Mouse (Mus musculus): ENCODE results near the gene Ccdc12. TPM values are rescaled to one million over a fixed set of nuclear protein-coding genes. Genes with fewer than 3 reads are reported as not detected.

Gene Ccdc12
- 139 and 147 TPM in 2 replicates for polyA plus RNA-seq (2015; fragmentation: Nextera tagmentation; extraction: Ambion mirVana)

GRCm38 (mm10) chr9:110656249-110657221 is at the start of gene Ccdc12:
Gene Ccdc12, plus strand, starts transcription at chr9:110656503.
- peak; percentile 90 for ATAC-seq (replicated peaks; ENCODE audit: extremely low read depth, insufficient read depth, low FRiP score)
- H3K9me3 ChIP-seq (replicated peaks; ENCODE audit: control insufficient read depth, low read length) = no peaks in the 10 kb centered on the region
- under 1% methylated on average over 52 of the region's 52 CpGs for WGBS
- no peaks in the 10 kb centered on the region for H3K27me3 ChIP-seq (ENCODE audit: control insufficient read depth, insufficient read depth, low read length)
- H3K4me3 ChIP-seq (ENCODE audit: low read length) = peak within 1 kb of the TSS; percentile 82
- 0 out of 2 replicates have a peak, but pooled peaks cover 2% of the 10 kb centered on the region for H3K36me3 ChIP-seq (ENCODE audit: control insufficient read depth, insufficient read depth)
- peak within 1 kb of the TSS; percentile 92 for H3K9ac ChIP-seq (ENCODE audit: low read length)
- peaks cover 44% of the 10 kb centered on the region for H3K4me1 ChIP-seq (ENCODE audit: control insufficient read depth, insufficient read depth, low read length)
- peak within 1 kb of the TSS; percentile 93 for H3K27ac ChIP-seq (ENCODE audit: low read length)
- peak within 1 kb of the TSS; percentile 86 for H3K4me2 ChIP-seq (ENCODE audit: low read depth, low read length)

- Histone ChIP-seq H3K9me3 (replicated peaks; ENCODE audit: control insufficient read depth, low read length) (no peaks in the 10 kb centered on the region), H3K4me2 (ENCODE audit: low read depth, low read length) (no peak overlapping the region), H3K27me3 (ENCODE audit: control insufficient read depth, insufficient read depth, low read length) (no peaks in the 10 kb centered on the region), H3K27ac (ENCODE audit: low read length) (no peak overlapping the region), H3K36me3 (ENCODE audit: control insufficient read depth, insufficient read depth) (peaks cover 25% of the 10 kb centered on the region), H3K4me3 (ENCODE audit: low read length) (no peak overlapping the region), H3K4me1 (ENCODE audit: control insufficient read depth, insufficient read depth, low read length) (no peaks in the 10 kb centered on the region), H3K9ac (ENCODE audit: low read length) (no peak overlapping the region)
- no peak for ATAC-seq (replicated peaks; ENCODE audit: extremely low read depth, insufficient read depth, low FRiP score)
- WGBS = 91% methylated on average over 3 of the region's 3 CpGs
Measured at GRCm38 (mm10) chr9:110611471-110611870, 44.8 kb upstream of the Ccdc12 start.

GRCm38 (mm10) chr9:110617081-110617480 is 39.2 kb upstream of the Ccdc12 start:
- H3K27ac ChIP-seq (ENCODE audit: low read length) = no peak overlapping the region
- no peaks in the 10 kb centered on the region for H3K9me3 ChIP-seq (replicated peaks; ENCODE audit: control insufficient read depth, low read length)
- 75% methylated on average over 3 of the region's 3 CpGs for WGBS
- H3K36me3 ChIP-seq (ENCODE audit: control insufficient read depth, insufficient read depth) = peaks cover 49% of the 10 kb centered on the region
- H3K4me2 ChIP-seq (ENCODE audit: low read depth, low read length) = no peak overlapping the region
- no peak overlapping the region for H3K9ac ChIP-seq (ENCODE audit: low read length)
- ATAC-seq (replicated peaks; ENCODE audit: extremely low read depth, insufficient read depth, low FRiP score) = no peak
- no peak overlapping the region for H3K4me3 ChIP-seq (ENCODE audit: low read length)
- H3K27me3 ChIP-seq (ENCODE audit: control insufficient read depth, insufficient read depth, low read length) = no peaks in the 10 kb centered on the region
- no peaks in the 10 kb centered on the region for H3K4me1 ChIP-seq (ENCODE audit: control insufficient read depth, insufficient read depth, low read length)

GRCm38 (mm10) chr9:110620180-110620579 is 36.1 kb upstream of the Ccdc12 start:
- Histone ChIP-seq H3K27me3 (ENCODE audit: control insufficient read depth, insufficient read depth, low read length) (no peaks in the 10 kb centered on the region), H3K27ac (ENCODE audit: low read length) (no peak overlapping the region), H3K4me3 (ENCODE audit: low read length) (no peak overlapping the region), H3K4me2 (ENCODE audit: low read depth, low read length) (no peak overlapping the region), H3K9ac (ENCODE audit: low read length) (no peak overlapping the region), H3K9me3 (replicated peaks; ENCODE audit: control insufficient read depth, low read length) (no peaks in the 10 kb centered on the region), H3K4me1 (ENCODE audit: control insufficient read depth, insufficient read depth, low read length) (peaks cover 8% of the 10 kb centered on the region; the same call in 1 of the 2 replicates), H3K36me3 (ENCODE audit: control insufficient read depth, insufficient read depth) (peaks cover 38% of the 10 kb centered on the region)
- 78% methylated on average over 7 of the region's 7 CpGs for WGBS
- ATAC-seq (replicated peaks; ENCODE audit: extremely low read depth, insufficient read depth, low FRiP score) = no peak

- 91% methylated on average over 7 of the region's 7 CpGs for WGBS
- Histone ChIP-seq H3K27ac (ENCODE audit: low read length) (no peak overlapping the region), H3K9me3 (replicated peaks; ENCODE audit: control insufficient read depth, low read length) (no peaks in the 10 kb centered on the region), H3K4me2 (ENCODE audit: low read depth, low read length) (no peak overlapping the region), H3K4me3 (ENCODE audit: low read length) (no peak overlapping the region), H3K36me3 (ENCODE audit: control insufficient read depth, insufficient read depth) (peaks cover 33% of the 10 kb centered on the region), H3K9ac (ENCODE audit: low read length) (no peak overlapping the region), H3K27me3 (ENCODE audit: control insufficient read depth, insufficient read depth, low read length) (no peaks in the 10 kb centered on the region), H3K4me1 (ENCODE audit: control insufficient read depth, insufficient read depth, low read length) (peaks cover 10% of the 10 kb centered on the region; the same call in 1 of the 2 replicates)
- no peak for ATAC-seq (replicated peaks; ENCODE audit: extremely low read depth, insufficient read depth, low FRiP score)
Measured at GRCm38 (mm10) chr9:110620685-110621084, 35.6 kb upstream of the Ccdc12 start.

GRCm38 (mm10) chr9:110622621-110623219 is 33.6 kb upstream of the Ccdc12 start:
- peaks cover 26% of the 10 kb centered on the region for H3K36me3 ChIP-seq (ENCODE audit: control insufficient read depth, insufficient read depth)
- ATAC-seq (replicated peaks; ENCODE audit: extremely low read depth, insufficient read depth, low FRiP score) = no peak
- H3K9me3 ChIP-seq (replicated peaks; ENCODE audit: control insufficient read depth, low read length) = no peaks in the 10 kb centered on the region
- no peak overlapping the region for H3K27ac ChIP-seq (ENCODE audit: low read length)
- H3K27me3 ChIP-seq (ENCODE audit: control insufficient read depth, insufficient read depth, low read length) = no peaks in the 10 kb centered on the region
- peaks cover 10% of the 10 kb centered on the region; the same call in 1 of the 2 replicates for H3K4me1 ChIP-seq (ENCODE audit: control insufficient read depth, insufficient read depth, low read length)
- H3K4me2 ChIP-seq (ENCODE audit: low read depth, low read length) = no peak overlapping the region
- H3K9ac ChIP-seq (ENCODE audit: low read length) = no peak overlapping the region
- WGBS = 79% methylated on average over 12 of the region's 12 CpGs
- H3K4me3 ChIP-seq (ENCODE audit: low read length) = no peak overlapping the region

GRCm38 (mm10) chr9:110623416-110624195 is 32.7 kb upstream of the Ccdc12 start:
- H3K27me3 ChIP-seq (ENCODE audit: control insufficient read depth, insufficient read depth, low read length) = no peaks in the 10 kb centered on the region
- no peaks in the 10 kb centered on the region for H3K9me3 ChIP-seq (replicated peaks; ENCODE audit: control insufficient read depth, low read length)
- H3K4me1 ChIP-seq (ENCODE audit: control insufficient read depth, insufficient read depth, low read length) = peaks cover 10% of the 10 kb centered on the region; the same call in 1 of the 2 replicates
- peaks cover 21% of the 10 kb centered on the region for H3K36me3 ChIP-seq (ENCODE audit: control insufficient read depth, insufficient read depth)
- peak overlapping the region; percentile 90 for H3K27ac ChIP-seq (ENCODE audit: low read length)
- no peak for ATAC-seq (replicated peaks; ENCODE audit: extremely low read depth, insufficient read depth, low FRiP score)
- peak overlapping the region; percentile 59 for H3K4me3 ChIP-seq (ENCODE audit: low read length)
- H3K9ac ChIP-seq (ENCODE audit: low read length) = peak overlapping the region; percentile 83
- 54% methylated on average over 8 of the region's 8 CpGs for WGBS
- H3K4me2 ChIP-seq (ENCODE audit: low read depth, low read length) = peak overlapping the region; percentile 99

- Histone ChIP-seq H3K27me3 (ENCODE audit: control insufficient read depth, insufficient read depth, low read length) (no peaks in the 10 kb centered on the region), H3K36me3 (ENCODE audit: control insufficient read depth, insufficient read depth) (peaks cover 13% of the 10 kb centered on the region), H3K4me1 (ENCODE audit: control insufficient read depth, insufficient read depth, low read length) (peaks cover 10% of the 10 kb centered on the region; the same call in 1 of the 2 replicates), H3K9me3 (replicated peaks; ENCODE audit: control insufficient read depth, low read length) (no peaks in the 10 kb centered on the region), H3K4me2 (ENCODE audit: low read depth, low read length) (peak within 1 kb of the TSS; percentile 99), H3K9ac (ENCODE audit: low read length) (peak within 1 kb of the TSS; percentile 83), H3K27ac (ENCODE audit: low read length) (peak within 1 kb of the TSS; percentile 90), H3K4me3 (ENCODE audit: low read length) (peak within 1 kb of the TSS; percentile 59)
- ATAC-seq (replicated peaks; ENCODE audit: extremely low read depth, insufficient read depth, low FRiP score) = peak; percentile 92
- 4% methylated on average over 41 of the region's 41 CpGs for WGBS
Measured at GRCm38 (mm10) chr9:110624361-110625166, 31.7 kb upstream of the Ccdc12 start, which contains the start of gene Nradd. Gene Nradd, minus strand, starts transcription at chr9:110624452.

Measured in heart, embryonic 16.5 days (tissue).